Mouse (Mus musculus) C2C12 (cell line): ENCODE measurements around the gene Tlr12.

Source experiments
- CTCF ChIP-seq: IDR thresholded peaks from one replicate; pipeline ENCODE4 v1.5.1; 2011; ENCODE audit not compliant: control insufficient read depth, insufficient read depth, insufficient read length
- MAX ChIP-seq: IDR thresholded peaks from one replicate; pipeline ENCODE4 v1.6.1; 2011; ENCODE audit warnings: mild to moderate bottlenecking, control low read depth
- MYOD1 ChIP-seq: IDR thresholded peaks from one replicate; pipeline ENCODE4 v1.6.1; 2011; ENCODE audit warnings: low read depth; ENCODE audit not compliant: control insufficient read depth, insufficient read length
- MYOG ChIP-seq: IDR thresholded peaks from one replicate; pipeline ENCODE4 v1.6.1; 2011; ENCODE audit not compliant: control insufficient read depth, insufficient read length; ENCODE audit errors: extremely low read depth
- USF1 ChIP-seq: IDR thresholded peaks from one replicate; pipeline ENCODE4 v1.6.1; 2011; ENCODE audit warnings: low read depth, mild to moderate bottlenecking, control low read depth, moderate library complexity

- no peak for TF ChIP-seq MAX
- TF ChIP-seq CTCF: no peak
- TF ChIP-seq USF1: peak; percentile 86
- no peak for TF ChIP-seq MYOD1
- no peak for TF ChIP-seq MYOG
These were observed 41.8 kb upstream of the Tlr12 start for GRCm38 (mm10) chr4:128660196-128660595.
